In the genomic region with DNA sequence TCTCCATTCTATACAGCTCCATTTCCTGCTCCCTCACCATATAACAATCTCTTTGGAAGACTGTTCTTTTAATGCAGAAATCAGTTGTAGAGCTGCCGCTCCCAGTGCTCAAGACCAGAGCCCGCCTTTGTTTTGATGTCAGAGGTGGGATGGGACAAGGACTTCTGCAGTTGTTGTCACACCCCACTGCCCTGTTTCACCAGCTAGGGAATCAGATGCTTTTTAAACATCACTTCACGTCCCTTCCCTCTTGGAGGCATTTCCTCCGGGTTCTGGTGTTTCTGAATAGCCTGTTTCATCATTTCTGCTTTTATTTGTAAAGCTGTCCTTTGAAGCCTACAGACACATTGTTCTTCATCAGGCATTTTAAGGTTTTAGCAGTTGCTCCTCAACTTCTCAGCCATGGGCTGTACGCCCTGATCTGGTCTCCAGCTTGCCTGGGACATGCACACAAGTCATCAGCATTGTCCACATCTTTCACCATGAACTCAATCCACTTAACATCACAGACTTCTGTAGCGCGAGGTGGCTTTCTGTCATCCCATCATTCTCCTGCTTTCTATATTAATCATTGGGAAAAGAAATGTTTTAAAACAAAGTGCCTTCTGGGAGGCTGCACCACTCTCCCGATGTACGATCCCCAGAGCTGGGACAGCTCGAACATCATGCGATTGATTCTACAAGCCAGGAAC, we compare ENCODE assay signal across 13 mouse cellular contexts.
"Had no signal": no experiment of that assay in that cellular context is flagged by ENCODE, and none has a peak within 500 bp of the region (broad histone marks: within the 10 kb centered on the region; RNA-seq: fewer than 3 reads in every experiment).

No protein-coding gene starts in this region.

- H3K4me3 ChIP-seq: intestine, embryonic 15.5 days; left cerebral cortex, adult 2 months; limb, embryonic 10.5 days; liver, embryonic 13.5 days; lung, embryonic 15.5 days; myocyte; neural tube, embryonic 15.5 days had no signal

- H3K4me1 ChIP-seq: lung, embryonic 15.5 days; neural tube, embryonic 15.5 days had no signal

- H3K27ac ChIP-seq: intestine, embryonic 15.5 days; left cerebral cortex, adult 2 months; limb, embryonic 10.5 days; liver, embryonic 13.5 days; lung, embryonic 15.5 days; neural tube, embryonic 15.5 days had no signal

- ATAC-seq: liver, postnatal 0 days had no signal

- H3K4me2 ChIP-seq: intestine, embryonic 15.5 days; liver, embryonic 13.5 days; lung, embryonic 15.5 days; neural tube, embryonic 15.5 days had no signal

- DNase-seq: kidney, adult 18-20 months; kidney, postnatal 14 days; liver, embryonic 13.5 days; liver, postnatal 0 days; right cerebral cortex, adult 18-20 months; right cerebral cortex, postnatal 25 days; thymus, postnatal 36 days had no signal

- H3K9me3 ChIP-seq: intestine, embryonic 15.5 days; limb, embryonic 10.5 days; liver, embryonic 13.5 days; lung, embryonic 15.5 days; neural tube, embryonic 15.5 days had no signal

- H3K36me3 ChIP-seq: intestine, embryonic 15.5 days; limb, embryonic 10.5 days; liver, embryonic 13.5 days; lung, embryonic 15.5 days; neural tube, embryonic 15.5 days had no signal

- H3K9ac ChIP-seq: intestine, embryonic 15.5 days; liver, embryonic 13.5 days; liver, postnatal 0 days; lung, embryonic 15.5 days; neural tube, embryonic 15.5 days had no signal

- H3K27me3 ChIP-seq: intestine, embryonic 15.5 days; liver, embryonic 13.5 days; lung, embryonic 15.5 days; neural tube, embryonic 15.5 days had no signal
